In the genomic region with DNA sequence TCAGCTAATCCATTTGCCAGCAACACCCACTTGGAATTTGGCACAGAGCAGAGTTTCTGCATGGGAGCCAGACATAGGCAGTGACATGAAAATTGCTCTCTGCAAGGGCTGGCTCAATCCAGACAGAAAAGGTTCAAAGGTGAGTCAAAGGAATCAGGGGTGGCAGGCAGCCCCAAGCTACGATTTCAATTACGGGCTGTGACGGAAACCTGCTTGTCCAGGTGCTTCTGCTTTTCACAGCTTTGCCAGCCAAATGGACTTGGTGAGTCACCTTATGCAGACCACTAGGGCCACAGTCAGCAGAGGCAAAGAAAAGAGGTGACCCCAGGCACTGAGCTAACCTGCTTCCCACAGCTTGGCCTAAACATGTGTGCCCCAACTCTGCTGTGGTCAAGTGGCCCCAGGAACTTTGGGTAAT, we compare ENCODE assay signal across 13 mouse cellular contexts.
DNase-seq lines count a peak whose midpoint lies in the region; ATAC-seq and TF ChIP-seq lines count a peak whose summit lies in the region.
"Had no signal": no experiment of that assay in that cellular context is flagged by ENCODE, and none has a peak within 500 bp of the region (broad histone marks: within the 10 kb centered on the region; RNA-seq: fewer than 3 reads in every experiment).

No protein-coding gene starts in this region.

- WGBS in heart, embryonic 11.5 days (ENCODE audit: insufficient replicate concordance) = 83% methylated on average over 3 of the region's 3 CpGs
- 62% methylated on average over 3 of the region's 3 CpGs for WGBS in kidney, embryonic 16.5 days
- 77% methylated on average over 3 of the region's 3 CpGs for WGBS in neural tube, embryonic 15.5 days
- 89% methylated on average over 3 of the region's 3 CpGs for WGBS in forebrain, postnatal 0 days

- intact Hi-C loops in heart, postnatal 10 days (cut with DNase I) = no loop called here

- TF ChIP-seq CTCF in forebrain, postnatal 0 days (IDR thresholded peaks at IDR 0.05; ENCODE audit: low read depth) = no peak

- peak; percentile 28 to 50 for DNase-seq in heart, postnatal 10 days
- peak; percentile 43 for DNase-seq in brain, adult 2 months (ENCODE audit: low read depth, low spot score)
- peak; percentile 6 to 13 for DNase-seq in cerebellum, postnatal 25 days
- no peak for DNase-seq in forebrain, postnatal 0 days
- DNase-seq in spleen, adult 18-20 months = no peak
- DNase-seq: adrenal gland, postnatal 25 days; gastrocnemius, postnatal 14 days; thymus, adult 18-20 months had no signal

- no peak overlapping the region for H3K9ac ChIP-seq in heart, embryonic 11.5 days (ENCODE audit: low read depth, low read length)
- no peak overlapping the region for H3K9ac ChIP-seq in kidney, embryonic 16.5 days (replicated peaks; ENCODE audit: low read length)
- no peak overlapping the region for H3K9ac ChIP-seq in neural tube, embryonic 15.5 days (replicated peaks)
- no peak overlapping the region for H3K9ac ChIP-seq in forebrain, postnatal 0 days
- H3K9ac ChIP-seq: forebrain, embryonic 13.5 days; hindbrain, embryonic 15.5 days had no signal

- H3K36me3 ChIP-seq in heart, embryonic 11.5 days (ENCODE audit: control insufficient read depth, insufficient read depth, low read length) = no peaks in the 10 kb centered on the region
- no peaks in the 10 kb centered on the region for H3K36me3 ChIP-seq in kidney, embryonic 16.5 days (ENCODE audit: insufficient read depth, low read length)
- no peaks in the 10 kb centered on the region for H3K36me3 ChIP-seq in neural tube, embryonic 15.5 days
- H3K36me3 ChIP-seq in forebrain, postnatal 0 days (ENCODE audit: insufficient read depth) = no peaks in the 10 kb centered on the region
- H3K36me3 ChIP-seq: hindbrain, embryonic 15.5 days had no signal

- no peak for ATAC-seq in heart, embryonic 11.5 days (replicated peaks; ENCODE audit: insufficient number of reproducible peaks, low FRiP score, low TSS enrichment)
- peak; percentile 63; the same call in 1 of the 2 replicates for ATAC-seq in kidney, embryonic 16.5 days (ENCODE audit: low FRiP score, low TSS enrichment)
- no peak for ATAC-seq in neural tube, embryonic 15.5 days (ENCODE audit: low FRiP score)
- ATAC-seq in forebrain, postnatal 0 days = no peak
- ATAC-seq: forebrain, embryonic 13.5 days had no signal

- H3K9me3 ChIP-seq in heart, embryonic 11.5 days (replicated peaks; ENCODE audit: control insufficient read depth, low read length) = no peaks in the 10 kb centered on the region
- no peaks in the 10 kb centered on the region for H3K9me3 ChIP-seq in kidney, embryonic 16.5 days (ENCODE audit: low read length)
- no peaks in the 10 kb centered on the region for H3K9me3 ChIP-seq in neural tube, embryonic 15.5 days (replicated peaks)
- H3K9me3 ChIP-seq in forebrain, postnatal 0 days (ENCODE audit: low read length) = no peaks in the 10 kb centered on the region
- H3K9me3 ChIP-seq: forebrain, embryonic 13.5 days; hindbrain, embryonic 15.5 days had no signal

- H3K4me2 ChIP-seq in heart, embryonic 11.5 days = no peak overlapping the region
- H3K4me2 ChIP-seq in kidney, embryonic 16.5 days (replicated peaks; ENCODE audit: low read depth, low read length) = no peak overlapping the region
- H3K4me2 ChIP-seq in neural tube, embryonic 15.5 days = no peak overlapping the region
- H3K4me2 ChIP-seq in forebrain, postnatal 0 days (ENCODE audit: low read depth) = no peak overlapping the region
- H3K4me2 ChIP-seq: forebrain, embryonic 13.5 days; hindbrain, embryonic 15.5 days had no signal

- H3K27ac ChIP-seq in heart, embryonic 11.5 days (ENCODE audit: low read depth, low read length) = no peak overlapping the region
- H3K27ac ChIP-seq in kidney, embryonic 16.5 days (ENCODE audit: low read length) = no peak overlapping the region
- no peak overlapping the region for H3K27ac ChIP-seq in neural tube, embryonic 15.5 days (replicated peaks)
- H3K27ac ChIP-seq in forebrain, postnatal 0 days (ENCODE audit: low read depth, low read length) = no peak overlapping the region
- H3K27ac ChIP-seq: forebrain, embryonic 13.5 days; hindbrain, embryonic 15.5 days had no signal

- no peak overlapping the region for H3K4me3 ChIP-seq in heart, embryonic 11.5 days (ENCODE audit: low read depth, low read length)
- H3K4me3 ChIP-seq in kidney, embryonic 16.5 days (ENCODE audit: low read length) = no peak overlapping the region
- H3K4me3 ChIP-seq in neural tube, embryonic 15.5 days (replicated peaks) = no peak overlapping the region
- H3K4me3 ChIP-seq in forebrain, postnatal 0 days (ENCODE audit: low read depth, low read length) = no peak overlapping the region
- H3K4me3 ChIP-seq: forebrain, embryonic 13.5 days; hindbrain, embryonic 15.5 days had no signal

- no peaks in the 10 kb centered on the region for H3K27me3 ChIP-seq in heart, embryonic 11.5 days (ENCODE audit: control insufficient read depth, insufficient read depth, low read length)
- H3K27me3 ChIP-seq in kidney, embryonic 16.5 days (ENCODE audit: insufficient read depth, low read length) = peaks cover 20% of the 10 kb centered on the region; the same call in 1 of the 2 replicates
- H3K27me3 ChIP-seq in neural tube, embryonic 15.5 days (replicated peaks) = peaks cover 10% of the 10 kb centered on the region; the same call in 1 of the 2 replicates
- no peaks in the 10 kb centered on the region; the same call in 1 of the 2 replicates for H3K27me3 ChIP-seq in forebrain, postnatal 0 days (ENCODE audit: insufficient read depth, low read length)

- H3K4me1 ChIP-seq in heart, embryonic 11.5 days (ENCODE audit: control insufficient read depth, insufficient read depth, low read length) = no peaks in the 10 kb centered on the region
- no peaks in the 10 kb centered on the region for H3K4me1 ChIP-seq in kidney, embryonic 16.5 days (ENCODE audit: insufficient read depth, low read length)
- no peaks in the 10 kb centered on the region for H3K4me1 ChIP-seq in neural tube, embryonic 15.5 days
- no peaks in the 10 kb centered on the region for H3K4me1 ChIP-seq in forebrain, postnatal 0 days (ENCODE audit: insufficient read depth)
- H3K4me1 ChIP-seq: forebrain, embryonic 13.5 days; hindbrain, embryonic 15.5 days had no signal

Comparison
In these comparisons a context has a peak if more than half of its experiments do, and no peak if none do; other contexts are left out.
1. DNase-seq: peak in heart, postnatal 10 days (2 of 2), brain, adult 2 months (single experiment) and cerebellum, postnatal 25 days (2 of 2); none in forebrain, postnatal 0 days (single experiment) and spleen, adult 18-20 months (0 of 2).